Mouse (Mus musculus) thymus, adult 2 months (tissue): Measurements from ENCODE around the gene Tmem234.

Experiments
- CTCF ChIP-seq: fragments of 200-500 bp; IDR thresholded peaks from 2 replicates; pipeline ENCODE4 v1.5.1; 2012; ENCODE audit warnings: mild to moderate bottlenecking, control low read depth, low read length, moderate library complexity, borderline replicate concordance; ENCODE audit not compliant: control insufficient read depth, poor library complexity, insufficient read depth; ENCODE audit errors: extremely low read depth
- POLR2A ChIP-seq: fragments of 200-500 bp; IDR thresholded peaks from 2 replicates; pipeline ENCODE4 v1.6.1; 2012; ENCODE audit warnings: mild to moderate bottlenecking, low read length, control low read depth, moderate library complexity; ENCODE audit not compliant: control insufficient read depth, poor library complexity, insufficient read depth; ENCODE audit errors: extremely low read depth

- no peak for TF ChIP-seq POLR2A
- no peak for TF ChIP-seq CTCF
These were observed 24.5 kb downstream of the Tmem234 start for GRCm38 (mm10) chr4:129625029-129625370.
